Mouse (Mus musculus) lung, postnatal 14 days (tissue): Measurements from ENCODE around the gene Pde8a.

Experiments used
- DNase-seq: peaks from one replicate; pipeline ENCODE4 v3.0.0; 2021

Gene Pde8a

GRCm38 (mm10) chr7:81211760-81212159, 1.6 kb upstream of the Pde8a start:
- DNase-seq = no peak

- peak; percentile 60 for DNase-seq
Measured at GRCm38 (mm10) chr7:81212261-81212681, 1.1 kb upstream of the Pde8a start.

- DNase-seq = peak; percentile 98
Measured at GRCm38 (mm10) chr7:81212697-81213346, 574 bp upstream of the Pde8a start.

- no peak for DNase-seq
Measured at GRCm38 (mm10) chr7:81214153-81214907, 934 bp downstream of the Pde8a start.

- no peak for DNase-seq
Measured at GRCm38 (mm10) chr7:81215950-81216349, 2.6 kb downstream of the Pde8a start.

- DNase-seq = no peak
Measured at GRCm38 (mm10) chr7:81219321-81219720, 5.9 kb downstream of the Pde8a start.

GRCm38 (mm10) chr7:81220381-81220780, 7.0 kb downstream of the Pde8a start:
- DNase-seq = no peak

- no peak for DNase-seq
Measured at GRCm38 (mm10) chr7:81224260-81224659, 10.9 kb downstream of the Pde8a start.

GRCm38 (mm10) chr7:81230091-81230792, 16.8 kb downstream of the Pde8a start:
- no peak for DNase-seq

GRCm38 (mm10) chr7:81232674-81233073, 19.3 kb downstream of the Pde8a start:
- DNase-seq = peak; percentile 24

GRCm38 (mm10) chr7:81235117-81235516, 21.7 kb downstream of the Pde8a start:
- DNase-seq = no peak

- no peak for DNase-seq
Measured at GRCm38 (mm10) chr7:81235600-81236223, 22.3 kb downstream of the Pde8a start.

GRCm38 (mm10) chr7:81243361-81243760, 30.0 kb downstream of the Pde8a start:
- no peak for DNase-seq

- no peak for DNase-seq
Measured at GRCm38 (mm10) chr7:81249854-81250279, 36.5 kb downstream of the Pde8a start.

- no peak for DNase-seq
Measured at GRCm38 (mm10) chr7:81250601-81251000, 37.2 kb downstream of the Pde8a start.

- no peak for DNase-seq
Measured at GRCm38 (mm10) chr7:81251521-81251920, 38.1 kb downstream of the Pde8a start.

GRCm38 (mm10) chr7:81253317-81253716, 39.9 kb downstream of the Pde8a start:
- no peak for DNase-seq

- DNase-seq = no peak
Measured at GRCm38 (mm10) chr7:81254579-81254978, 41.2 kb downstream of the Pde8a start.

GRCm38 (mm10) chr7:81255456-81255855, 42.1 kb downstream of the Pde8a start:
- DNase-seq = no peak

- no peak for DNase-seq
Measured at GRCm38 (mm10) chr7:81256773-81257172, 43.4 kb downstream of the Pde8a start.

GRCm38 (mm10) chr7:81261548-81261947, 48.2 kb downstream of the Pde8a start:
- no peak for DNase-seq

GRCm38 (mm10) chr7:81272908-81273307, 59.5 kb downstream of the Pde8a start:
- no peak for DNase-seq

- no peak for DNase-seq
Measured at GRCm38 (mm10) chr7:81278966-81279365, 65.6 kb downstream of the Pde8a start.
